Mouse (Mus musculus): ENCODE measurements around the gene Clasp2.

- TF ChIP-seq CTCF (IDR thresholded peaks at IDR 0.05; ENCODE audit: insufficient read depth, low read length) (no peak), POLR2A (IDR thresholded peaks at IDR 0.05; ENCODE audit: borderline replicate concordance, extremely low read depth, low read depth, low read length) (no peak)
Observed at GRCm38 (mm10) chr9:113805359-113805758, 64.1 kb downstream of the Clasp2 start.
